Mouse (Mus musculus) CD4-positive, CD25-positive, alpha-beta regulatory T cell, adult 4 months (primary cell): Measurements from ENCODE around the gene Gm20458. TPM values are rescaled to one million over a fixed set of nuclear protein-coding genes. Genes with fewer than 3 reads are reported as not detected.

Source experiments
- ATAC-seq: one replicate; pipeline ENCODE4 v1.8.0; 2017
- polyA plus RNA-seq, 2 experiments: library from polyadenylated mRNA; unstranded; fragments of 100-300 nt; shearing (Covaris generic); gene quantifications; one replicate each; pipeline ENCODE4 v1.2.1; 2017

The Gm20458 gene
- polyA plus RNA-seq, 2 experiments from 2014 or later, result not detected

GRCm38 (mm10) chr2:164453887-164454500 is 6.8 kb upstream of the Gm20458 start:
- ATAC-seq, result no peak

GRCm38 (mm10) chr2:164454846-164455245 is 5.9 kb upstream of the Gm20458 start:
- no peak for ATAC-seq

- ATAC-seq, result no peak
These were observed 5.2 kb upstream of the Gm20458 start for GRCm38 (mm10) chr2:164455421-164456190.

GRCm38 (mm10) chr2:164456413-164456812 is 4.4 kb upstream of the Gm20458 start:
- ATAC-seq, result peak; percentile 5

- ATAC-seq, result peak; percentile 73
These were observed 3.9 kb upstream of the Gm20458 start, which contains the start of gene Sys1 for GRCm38 (mm10) chr2:164456864-164457300. Gene Sys1 (plus strand): TSS chr2:164456964.

- no peak for ATAC-seq
These were observed 2.8 kb upstream of the Gm20458 start for GRCm38 (mm10) chr2:164457942-164458341.

- no peak for ATAC-seq
These were observed 2.2 kb upstream of the Gm20458 start for GRCm38 (mm10) chr2:164458535-164458934.

- ATAC-seq, result no peak
These were observed 4.4 kb downstream of the Gm20458 start for GRCm38 (mm10) chr2:164465161-164465560.

GRCm38 (mm10) chr2:164466787-164467186 is 6.0 kb downstream of the Gm20458 start:
- ATAC-seq, result no peak

GRCm38 (mm10) chr2:164470254-164470653 is 9.5 kb downstream of the Gm20458 start:
- ATAC-seq, result peak; percentile 56

- no peak for ATAC-seq
These were observed 12.9 kb downstream of the Gm20458 start, which contains the start of gene Trp53tg5 for GRCm38 (mm10) chr2:164473624-164474023. Gene Trp53tg5 (minus strand): TSS chr2:164473724.

- peak; percentile 14 for ATAC-seq
These were observed 25.0 kb downstream of the Gm20458 start, which contains the start of gene Dbndd2 for GRCm38 (mm10) chr2:164485681-164486257. Gene Dbndd2 (plus strand): TSS chr2:164486106.

GRCm38 (mm10) chr2:164486258-164487114 is 25.7 kb downstream of the Gm20458 start:
- peak; percentile 54 for ATAC-seq

GRCm38 (mm10) chr2:164487115-164487527 is 26.4 kb downstream of the Gm20458 start:
- peak; percentile 31 for ATAC-seq

- no peak for ATAC-seq
These were observed 27.0 kb downstream of the Gm20458 start for GRCm38 (mm10) chr2:164487812-164488211.

- no peak for ATAC-seq
These were observed 33.4 kb downstream of the Gm20458 start for GRCm38 (mm10) chr2:164494126-164494525.

- ATAC-seq, result no peak
These were observed 35.6 kb downstream of the Gm20458 start for GRCm38 (mm10) chr2:164496331-164496730.

- peak; percentile 99 for ATAC-seq
These were observed 36.3 kb downstream of the Gm20458 start, which contains the start of gene Pigt for GRCm38 (mm10) chr2:164496847-164497690. Gene Pigt (plus strand): TSS chr2:164497520.

GRCm38 (mm10) chr2:164497691-164498268 is 37.0 kb downstream of the Gm20458 start:
- no peak for ATAC-seq

GRCm38 (mm10) chr2:164499317-164499716 is 38.5 kb downstream of the Gm20458 start:
- no peak for ATAC-seq

- ATAC-seq, result no peak
These were observed 39.7 kb downstream of the Gm20458 start for GRCm38 (mm10) chr2:164500511-164500910.
